Mouse (Mus musculus): ENCODE data around the gene Siglece.
A peak's percentile ranks its signal among the peaks of the same experiment; 100 is the strongest.

Siglece gene

GRCm38 (mm10) chr7:43633940-43634339 lies 26.0 kb downstream of the Siglece start:
- no peak for DNase-seq (ENCODE audit: inconsistent age in 2 of 2, low spot score in 1 of 2)

GRCm38 (mm10) chr7:43625794-43626422 lies 34.1 kb downstream of the Siglece start:
- no peak for DNase-seq (ENCODE audit: inconsistent age in 2 of 2, low spot score in 1 of 2)

GRCm38 (mm10) chr7:43625065-43625464 lies 34.9 kb downstream of the Siglece start:
- peak in 1 of 2 experiments; percentile 31 for DNase-seq (ENCODE audit: inconsistent age in 2 of 2, low spot score in 1 of 2)

GRCm38 (mm10) chr7:43623819-43624218 lies 36.1 kb downstream of the Siglece start:
- no peak for DNase-seq (ENCODE audit: inconsistent age in 2 of 2, low spot score in 1 of 2)

GRCm38 (mm10) chr7:43622927-43623326 lies 37.0 kb downstream of the Siglece start:
- no peak for DNase-seq (ENCODE audit: inconsistent age in 2 of 2, low spot score in 1 of 2)

GRCm38 (mm10) chr7:43613816-43614551 lies 46.0 kb downstream of the Siglece start:
- DNase-seq (ENCODE audit: inconsistent age in 2 of 2, low spot score in 1 of 2): no peak

GRCm38 (mm10) chr7:43608316-43608824 lies 51.6 kb downstream of the Siglece start:
- no peak for DNase-seq (ENCODE audit: inconsistent age in 2 of 2, low spot score in 1 of 2)

GRCm38 (mm10) chr7:43607743-43608287 lies 52.1 kb downstream of the Siglece start:
- DNase-seq (ENCODE audit: inconsistent age in 2 of 2, low spot score in 1 of 2): no peak

GRCm38 (mm10) chr7:43606896-43607742 lies 52.8 kb downstream of the Siglece start, which contains the start of gene Zfp819:
TSS of gene Zfp819 (plus strand) at chr7:43607169.
- DNase-seq (ENCODE audit: inconsistent age in 2 of 2, low spot score in 1 of 2): peak; percentile 66 to 85

- DNase-seq (ENCODE audit: inconsistent age in 2 of 2, low spot score in 1 of 2): peak; percentile 47 to 76
Measured at GRCm38 (mm10) chr7:43601884-43602283, 58.1 kb downstream of the Siglece start.
